Mouse (Mus musculus) embryonic facial prominence, embryonic 11.5 days (tissue): ENCODE data around the gene Cacna1i. TPM values are rescaled to one million over a fixed set of nuclear protein-coding genes. Genes with fewer than 3 reads are reported as not detected.

Experiments
- ATAC-seq: fragments of 200-750 bp; cut with Nextera tagmentation; replicated peaks from 2 replicates; pipeline ENCODE4 v1.8.0; 2017; ENCODE audit warnings: low read depth; ENCODE audit not compliant: insufficient number of reproducible peaks, low FRiP score, low TSS enrichment
- DNase-seq: peaks from one replicate; pipeline ENCODE4 v3.0.0-alpha.2; 2015; ENCODE audit warnings: low spot score
- H3K27ac ChIP-seq: fragments of 300-500 bp; sonication (generic); replicated peaks from 2 replicates; pipeline ENCODE4 v1.5.1; 2014; ENCODE audit warnings: mild to moderate bottlenecking, low read depth, low read length, control low read depth
- H3K27me3 ChIP-seq: fragments of 300-500 bp; sonication (generic); 2 replicates; pipeline ENCODE4 v1.6.1; 2014; ENCODE audit warnings: mild to moderate bottlenecking, low read length, moderate library complexity, mixed read lengths; ENCODE audit not compliant: control insufficient read depth, insufficient read depth
- H3K36me3 ChIP-seq: fragments of 300-500 bp; sonication (generic); replicated peaks from 2 replicates; pipeline ENCODE4 v1.6.1; 2014; ENCODE audit warnings: low read depth, mild to moderate bottlenecking, low read length, moderate library complexity, mixed read lengths; ENCODE audit not compliant: control insufficient read depth, insufficient read depth
- H3K4me1 ChIP-seq: fragments of 300-500 bp; sonication (generic); 2 replicates; pipeline ENCODE4 v1.6.1; 2014; ENCODE audit warnings: low read length, mixed read lengths; ENCODE audit not compliant: control insufficient read depth, insufficient read depth
- H3K4me2 ChIP-seq: fragments of 300-500 bp; sonication (generic); 2 replicates; pipeline ENCODE4 v1.6.1; 2014; ENCODE audit warnings: low read depth, mild to moderate bottlenecking, control low read depth, low read length, moderate library complexity
- H3K4me3 ChIP-seq: fragments of 300-500 bp; sonication (generic); 2 replicates; pipeline ENCODE4 v1.5.1; 2014; ENCODE audit warnings: low read depth, low read length, control low read depth
- H3K9ac ChIP-seq: fragments of 300-500 bp; sonication (generic); replicated peaks from 2 replicates; pipeline ENCODE4 v1.6.1; 2014; ENCODE audit warnings: mild to moderate bottlenecking, control low read depth, low read length
- H3K9me3 ChIP-seq: fragments of 300-500 bp; sonication (generic); replicated peaks from 2 replicates; pipeline ENCODE4 v1.6.1; 2016; ENCODE audit warnings: mild to moderate bottlenecking, low read length, inconsistent platforms, mixed read lengths; ENCODE audit not compliant: control insufficient read depth
- WGBS: fragments of 180-500 bp; shearing (Covaris S2); extraction: QIAGEN DNeasy Blood & Tissue Kit; methylation state at CpG from one replicate; pipeline ENCODE4 v1.1.7; 2014; 5-methylcytosine and 5-hydroxymethylcytosine counted together
- polyA plus RNA-seq: library from polyadenylated mRNA; unstranded; fragments of >200 nt; fragmentation: Nextera tagmentation; extraction: Ambion mirVana; gene quantifications from 2 replicates; pipeline ENCODE4 v1.2.1, GENCODE M21; 2014

The Cacna1i gene
- polyA plus RNA-seq, 1 experiment from 2014 or later: not detected

DNA sequence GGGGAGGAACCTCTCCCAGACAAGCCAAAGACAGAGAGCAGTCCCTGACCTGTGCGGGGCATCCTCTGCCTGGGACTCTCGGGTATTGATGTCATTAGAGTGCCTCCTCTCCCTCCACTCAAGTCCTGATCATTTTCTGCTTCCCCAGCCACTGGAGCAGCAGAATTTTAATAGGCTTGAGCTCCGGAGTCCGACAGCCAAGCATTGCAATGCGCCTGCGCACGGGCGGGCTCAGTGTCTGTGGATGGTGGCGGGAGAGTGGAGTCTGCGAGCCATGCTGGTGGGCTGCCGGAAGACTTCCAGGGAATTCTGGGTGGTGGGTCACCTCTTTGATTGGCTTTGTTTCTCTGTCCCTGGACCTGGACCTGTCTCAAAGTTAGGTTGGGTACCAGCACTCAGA lies 143.3 kb downstream of the Cacna1i start:
- no peak overlapping the region for H3K4me3 ChIP-seq
- no peak overlapping the region for H3K27ac ChIP-seq
- no peak for ATAC-seq
- H3K9ac ChIP-seq: no peak overlapping the region
- 78% methylated on average over 11 of the region's 11 CpGs for WGBS
- no peaks in the 10 kb centered on the region for H3K4me1 ChIP-seq
- H3K9me3 ChIP-seq: no peaks in the 10 kb centered on the region
- no peak for DNase-seq
- H3K36me3 ChIP-seq: no peaks in the 10 kb centered on the region
- no peaks in the 10 kb centered on the region for H3K27me3 ChIP-seq
- no peak overlapping the region for H3K4me2 ChIP-seq

DNA sequence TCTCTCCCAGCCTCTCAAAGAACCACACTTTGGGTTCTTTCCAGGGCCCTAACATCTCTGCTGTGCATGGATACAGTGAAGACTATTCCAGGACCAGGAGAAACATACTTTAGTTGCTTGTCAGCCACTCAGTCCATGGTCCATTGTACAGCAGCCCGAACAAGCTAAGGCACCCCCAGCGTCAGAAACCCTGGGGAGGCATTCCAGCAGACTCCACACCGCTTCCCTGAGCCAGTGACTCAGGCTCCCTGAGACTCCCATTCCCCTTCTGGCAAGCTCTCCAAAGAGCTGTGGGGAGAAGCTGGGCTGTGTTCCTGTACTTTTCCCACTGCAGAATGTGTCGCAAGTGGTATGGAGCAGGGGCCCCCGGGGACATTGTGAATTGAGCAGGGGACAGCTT lies 149.9 kb downstream of the Cacna1i start:
- Histone ChIP-seq H3K9ac (no peak overlapping the region), H3K36me3 (no peaks in the 10 kb centered on the region), H3K9me3 (no peaks in the 10 kb centered on the region), H3K4me3 (no peak overlapping the region), H3K27ac (no peak overlapping the region), H3K27me3 (no peaks in the 10 kb centered on the region), H3K4me2 (no peak overlapping the region), H3K4me1 (no peaks in the 10 kb centered on the region)
- 82% methylated on average over 5 of the region's 5 CpGs for WGBS
- DNase-seq (no peak), ATAC-seq (no peak)

DNA sequence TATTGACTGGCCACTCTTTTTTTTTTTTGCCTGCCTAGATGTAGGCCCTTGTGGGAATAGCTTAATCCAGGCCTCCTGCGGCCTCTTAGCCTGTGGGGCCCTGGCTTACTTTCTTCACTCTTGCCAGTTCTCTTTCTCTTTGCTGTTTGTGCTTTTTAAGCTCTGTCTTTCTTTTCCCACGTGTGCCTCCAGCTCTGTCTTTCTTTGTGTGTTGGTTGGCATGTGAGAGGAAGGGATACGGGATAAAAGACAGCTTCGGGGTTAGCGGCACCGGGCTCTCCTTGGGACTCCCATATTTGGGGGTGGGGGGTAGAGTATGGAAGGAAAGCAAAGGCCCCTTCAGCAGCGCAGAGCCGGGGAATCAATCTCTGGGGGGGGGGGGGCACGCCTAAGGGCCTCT lies 151.0 kb downstream of the Cacna1i start:
- H3K27ac ChIP-seq: no peak overlapping the region
- H3K4me2 ChIP-seq: no peak overlapping the region
- 68% methylated on average over 9 of the region's 9 CpGs for WGBS
- H3K27me3 ChIP-seq: no peaks in the 10 kb centered on the region
- no peak overlapping the region for H3K9ac ChIP-seq
- no peak for ATAC-seq
- no peaks in the 10 kb centered on the region for H3K9me3 ChIP-seq
- DNase-seq: no peak
- no peak overlapping the region for H3K4me3 ChIP-seq
- H3K4me1 ChIP-seq: no peaks in the 10 kb centered on the region
- no peaks in the 10 kb centered on the region for H3K36me3 ChIP-seq

DNA sequence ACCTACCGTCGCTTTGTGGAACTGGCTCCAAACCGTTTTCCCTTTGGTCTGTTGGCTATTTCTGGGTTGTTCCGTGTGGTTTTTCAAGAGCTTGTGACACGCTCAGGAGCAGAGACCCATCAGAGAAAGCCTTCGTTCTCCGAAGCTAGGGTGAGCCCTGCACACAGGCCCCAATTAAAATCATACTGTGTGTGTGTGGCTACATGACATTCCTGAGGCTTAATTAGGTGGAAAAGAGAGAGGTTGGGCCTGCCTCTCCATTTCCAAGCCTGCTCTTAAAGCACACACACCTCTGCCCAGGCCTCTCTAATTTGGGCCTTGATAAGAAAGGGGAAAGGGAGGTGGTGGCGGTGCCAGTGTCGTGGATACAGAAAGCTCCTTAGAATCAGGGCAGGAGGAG lies 151.4 kb downstream of the Cacna1i start:
- no peaks in the 10 kb centered on the region for H3K27me3 ChIP-seq
- H3K9ac ChIP-seq: no peak overlapping the region
- 70% methylated on average over 9 of the region's 9 CpGs for WGBS
- H3K27ac ChIP-seq: no peak overlapping the region
- ATAC-seq (no peak), DNase-seq (no peak)
- H3K4me3 ChIP-seq: no peak overlapping the region
- no peaks in the 10 kb centered on the region for H3K9me3 ChIP-seq
- no peak overlapping the region for H3K4me2 ChIP-seq
- H3K4me1 ChIP-seq: no peaks in the 10 kb centered on the region
- H3K36me3 ChIP-seq: no peaks in the 10 kb centered on the region

DNA sequence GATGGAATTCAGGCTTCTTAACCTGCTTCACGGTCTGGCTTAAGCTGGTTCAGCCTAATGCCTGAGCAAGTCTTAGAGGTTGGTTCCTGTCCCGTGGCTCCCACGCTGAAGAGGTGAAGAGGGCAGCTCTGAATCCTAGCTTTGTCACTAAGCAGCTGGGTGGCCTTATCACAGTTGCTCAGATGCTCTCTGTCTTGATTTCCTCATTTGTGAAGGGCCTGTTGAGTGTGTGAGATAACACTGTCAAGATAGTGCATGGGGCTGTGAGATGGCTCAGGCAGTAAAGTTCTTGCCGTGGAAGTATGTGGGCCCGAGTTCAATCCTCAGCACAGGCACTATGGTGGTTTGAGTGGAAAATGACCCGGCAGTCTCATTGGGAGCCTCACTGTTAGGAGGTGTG lies 153.2 kb downstream of the Cacna1i start:
- no peak overlapping the region for H3K9ac ChIP-seq
- DNase-seq: no peak
- no peak overlapping the region for H3K27ac ChIP-seq
- no peak overlapping the region for H3K4me2 ChIP-seq
- H3K4me1 ChIP-seq: no peaks in the 10 kb centered on the region
- ATAC-seq: no peak
- WGBS: 87% methylated on average over 6 of the region's 6 CpGs
- H3K4me3 ChIP-seq: no peak overlapping the region
- no peaks in the 10 kb centered on the region for H3K9me3 ChIP-seq
- H3K36me3 ChIP-seq: no peaks in the 10 kb centered on the region
- no peaks in the 10 kb centered on the region for H3K27me3 ChIP-seq

DNA sequence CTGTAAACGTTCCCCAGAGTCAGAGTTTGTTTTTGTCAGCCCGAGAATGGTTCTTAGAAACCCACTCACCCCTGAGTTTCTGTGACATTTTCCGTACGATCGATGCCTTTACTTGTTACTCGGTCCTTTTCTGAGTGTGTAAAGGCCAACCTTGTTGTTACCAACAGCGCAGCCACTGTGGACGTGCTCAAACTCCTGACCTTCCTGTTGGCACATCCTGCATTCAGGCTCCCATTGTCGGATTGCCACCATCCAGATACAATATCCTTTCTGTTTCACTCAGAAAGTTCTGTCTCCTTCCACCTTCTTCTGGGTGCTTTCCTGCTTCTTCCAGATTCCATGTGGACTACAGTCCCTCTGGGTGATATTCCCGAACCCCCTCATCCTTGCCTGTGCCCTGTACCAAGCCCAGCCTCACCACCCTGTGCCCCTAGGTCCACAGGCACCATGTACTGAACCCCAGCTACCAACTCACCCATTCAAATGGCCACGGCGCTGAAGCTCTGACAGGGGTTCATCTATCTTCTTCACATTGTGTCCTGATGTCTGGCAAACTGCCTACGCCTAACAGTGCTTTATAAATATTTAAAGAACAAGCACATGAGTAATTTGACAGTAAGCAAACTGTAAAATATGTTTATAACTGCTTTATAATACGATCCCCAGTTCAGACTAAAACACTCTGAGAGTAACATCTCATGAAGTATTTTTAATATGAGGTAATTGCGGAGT lies 159.1 kb downstream of the Cacna1i start:
- WGBS: 83% methylated on average over 15 of the region's 15 CpGs

More for the DNA sequence above, 159.1 kb downstream of the Cacna1i start:
- Histone ChIP-seq H3K9ac (no peak overlapping the region), H3K9me3 (no peaks in the 10 kb centered on the region), H3K27ac (no peak overlapping the region), H3K4me3 (no peak overlapping the region), H3K4me1 (no peaks in the 10 kb centered on the region), H3K36me3 (no peaks in the 10 kb centered on the region), H3K4me2 (no peak overlapping the region), H3K27me3 (no peaks in the 10 kb centered on the region)
- ATAC-seq (no peak), DNase-seq (no peak)

Other genes starting within 250 kb of the Cacna1i start
- gene Syngr1, start 195.9 kb upstream of the Cacna1i start, polyA plus RNA-seq: 6.4 and 8.3 TPM in 2 replicates
- 1,289 and 1,347 TPM in 2 replicates for gene Rpl3, start 195.4 kb upstream of the Cacna1i start, polyA plus RNA-seq
- gene Tab1, start 154.1 kb upstream of the Cacna1i start, polyA plus RNA-seq: 26.8 and 26.9 TPM in 2 replicates
- 9.9 and 10.5 TPM in 2 replicates for gene Mgat3, start 113.5 kb upstream of the Cacna1i start, polyA plus RNA-seq
- gene Mief1, start 53.2 kb upstream of the Cacna1i start, polyA plus RNA-seq: 35.7 and 36.7 TPM in 2 replicates
- not detected in 2 replicates for gene AC140267.1, start 51.4 kb upstream of the Cacna1i start, polyA plus RNA-seq
- gene Atf4, start 32.1 kb upstream of the Cacna1i start, polyA plus RNA-seq: 120 and 123 TPM in 2 replicates
- 81.3 and 83.1 TPM in 2 replicates for gene Rps19bp1, start 22.9 kb upstream of the Cacna1i start, polyA plus RNA-seq